Mouse (Mus musculus) megakaryocyte progenitor cell, adult 5-6 weeks (primary cell): Measurements from ENCODE around the gene Prune1. TPM values are rescaled to one million over a fixed set of nuclear protein-coding genes. Genes with fewer than 3 reads are reported as not detected.

Source experiments
- ATAC-seq: replicated peaks from 2 replicates; pipeline ENCODE4 v1.8.0; 2016; ENCODE audit warnings: mild to moderate bottlenecking, moderate TSS enrichment, inconsistent platforms; ENCODE audit not compliant: poor library complexity
- total RNA-seq, 2 experiments: library from RNA; stranded (forward) in 1 of 2; stranded (reverse) in 1 of 2; fragments of 157-497, 149-512 nt in 1 of 2; fragments of 200-1000 nt in 1 of 2; gene quantifications; 2 replicates each; pipeline versions ENCODE4 v1.2.3 to v1.2.4; 2015 to 2017

Gene Prune1
- total RNA-seq, 2 experiments from 2014 or later = 7.8 to 15.2 TPM

GRCm38 (mm10) chr3:95282381-95282864 is 547 bp upstream of the Prune1 start:
- ATAC-seq = peak; percentile 32

- ATAC-seq = no peak
These were observed 1.1 kb downstream of the Prune1 start for GRCm38 (mm10) chr3:95280747-95281146.

GRCm38 (mm10) chr3:95277149-95277551 is 4.7 kb downstream of the Prune1 start:
- ATAC-seq = no peak

GRCm38 (mm10) chr3:95276428-95276934 is 5.4 kb downstream of the Prune1 start:
- no peak for ATAC-seq

GRCm38 (mm10) chr3:95275161-95275560 is 6.7 kb downstream of the Prune1 start:
- ATAC-seq = no peak

GRCm38 (mm10) chr3:95274453-95274852 is 7.4 kb downstream of the Prune1 start:
- no peak for ATAC-seq

- no peak for ATAC-seq
These were observed 8.4 kb downstream of the Prune1 start for GRCm38 (mm10) chr3:95273471-95273870.

- no peak for ATAC-seq
These were observed 11.0 kb downstream of the Prune1 start for GRCm38 (mm10) chr3:95270766-95271364.

- ATAC-seq = no peak
These were observed 12.1 kb downstream of the Prune1 start for GRCm38 (mm10) chr3:95269789-95270188.

GRCm38 (mm10) chr3:95267855-95268254 is 14.0 kb downstream of the Prune1 start:
- no peak for ATAC-seq

GRCm38 (mm10) chr3:95266052-95266451 is 15.8 kb downstream of the Prune1 start:
- no peak for ATAC-seq

GRCm38 (mm10) chr3:95264724-95265123 is 17.2 kb downstream of the Prune1 start:
- ATAC-seq = no peak

GRCm38 (mm10) chr3:95263089-95263739 is 18.7 kb downstream of the Prune1 start:
- peak; percentile 98 for ATAC-seq

GRCm38 (mm10) chr3:95261975-95262374 is 19.9 kb downstream of the Prune1 start:
- no peak for ATAC-seq

- ATAC-seq = no peak
These were observed 24.9 kb downstream of the Prune1 start for GRCm38 (mm10) chr3:95256931-95257330.

- no peak for ATAC-seq
These were observed 31.0 kb downstream of the Prune1 start, which contains the start of gene Bnipl for GRCm38 (mm10) chr3:95250783-95251424. Gene Bnipl, minus strand, starts transcription at chr3:95251193.

GRCm38 (mm10) chr3:95250361-95250760 is 31.5 kb downstream of the Prune1 start:
- ATAC-seq = no peak

- ATAC-seq = no peak
These were observed 34.1 kb downstream of the Prune1 start for GRCm38 (mm10) chr3:95247660-95248336.

- peak; percentile 89 for ATAC-seq
These were observed 35.2 kb downstream of the Prune1 start for GRCm38 (mm10) chr3:95246465-95247231.

GRCm38 (mm10) chr3:95243086-95243485 is 38.8 kb downstream of the Prune1 start:
- no peak for ATAC-seq
